Mouse (Mus musculus) mouse embryonic stem cell (cell line): ENCODE data around the gene Gna14.

ENCODE experiments used
- in situ Hi-C, 2 experiments: fragments of 300-500 bp; cut with MboI; formaldehyde crosslinking; loops; 1 replicate in 1 of 2; 3 replicates in 1 of 2; pipeline ENCODE4 v1.14.3; 2019 to 2020; ENCODE audit warnings: low sequenced_read_pairs in 2 of 2, low pct_unique_long_range_greater_than_20kb in 1 of 2, mixed read lengths in 1 of 2; ENCODE audit not compliant: unreplicated experiment in 1 of 2

Gene Gna14

GRCm38 (mm10) chr19:16625610-16626395 lies 190.2 kb downstream of the Gna14 start:
- in situ Hi-C loops = no loop called here
